Mouse (Mus musculus) monocyte, adult 2 months (primary cell): Measurements from ENCODE around the gene Gp1bb.

Experiments
- DNase-seq, 2 experiments: peaks; one replicate each; pipeline ENCODE4 v3.0.0; 2022; ENCODE audit warnings: low spot score in 2 of 2, low read depth in 1 of 2

The Gp1bb gene

GRCm38 (mm10) chr16:18628948-18629340 is 6.7 kb upstream of the Gp1bb start:
- DNase-seq: no peak

GRCm38 (mm10) chr16:18628206-18628947 is 6.2 kb upstream of the Gp1bb start:
- DNase-seq: no peak

- no peak for DNase-seq
These were observed 5.0 kb upstream of the Gp1bb start for GRCm38 (mm10) chr16:18627163-18627562.

GRCm38 (mm10) chr16:18626376-18626878 is 4.2 kb upstream of the Gp1bb start, which contains the start of gene Gm49601:
Gene Gm49601 (minus strand): TSS chr16:18626427.
- peak; percentile 23 to 53 for DNase-seq

- no peak for DNase-seq
These were observed 3.6 kb upstream of the Gp1bb start for GRCm38 (mm10) chr16:18625791-18626311.

- DNase-seq: no peak
These were observed 2.9 kb upstream of the Gp1bb start for GRCm38 (mm10) chr16:18625097-18625496.

- no peak for DNase-seq
These were observed 2.4 kb upstream of the Gp1bb start for GRCm38 (mm10) chr16:18624641-18625040.

GRCm38 (mm10) chr16:18623751-18624540 is 1.7 kb upstream of the Gp1bb start:
- no peak for DNase-seq

- no peak for DNase-seq
These were observed 930 bp upstream of the Gp1bb start for GRCm38 (mm10) chr16:18622916-18623750.

GRCm38 (mm10) chr16:18621362-18622001 is 721 bp downstream of the Gp1bb start:
- no peak for DNase-seq

- DNase-seq: no peak
These were observed 1.4 kb downstream of the Gp1bb start for GRCm38 (mm10) chr16:18620601-18621361.

- DNase-seq: no peak
These were observed 2.0 kb downstream of the Gp1bb start for GRCm38 (mm10) chr16:18620201-18620600.

- no peak for DNase-seq
These were observed 3.1 kb downstream of the Gp1bb start for GRCm38 (mm10) chr16:18619110-18619509.

- DNase-seq: no peak
These were observed 3.9 kb downstream of the Gp1bb start for GRCm38 (mm10) chr16:18618297-18618696.

- DNase-seq: peak; percentile 22 to 68
These were observed 4.7 kb downstream of the Gp1bb start for GRCm38 (mm10) chr16:18617370-18618065.

- no peak for DNase-seq
These were observed 8.9 kb downstream of the Gp1bb start for GRCm38 (mm10) chr16:18613301-18613700.

GRCm38 (mm10) chr16:18611752-18612151 is 10.5 kb downstream of the Gp1bb start:
- no peak for DNase-seq

GRCm38 (mm10) chr16:18609099-18609498 is 13.1 kb downstream of the Gp1bb start:
- DNase-seq: no peak

GRCm38 (mm10) chr16:18608226-18608625 is 14.0 kb downstream of the Gp1bb start:
- DNase-seq: no peak
